Mouse (Mus musculus) granulocyte monocyte progenitor cell, adult 5-6 weeks (primary cell): ENCODE results near the gene Olfr1101. TPM values are rescaled to one million over a fixed set of nuclear protein-coding genes. Genes with fewer than 3 reads are reported as not detected.

Experiments
- ATAC-seq: replicated peaks from 2 replicates; pipeline ENCODE4 v1.8.0; 2016; ENCODE audit warnings: mild to moderate bottlenecking, moderate TSS enrichment, inconsistent platforms; ENCODE audit not compliant: poor library complexity, severe bottlenecking
- total RNA-seq, 2 experiments: library from RNA; stranded (forward) in 1 of 2; stranded (reverse) in 1 of 2; fragments of 200-712, 200-1000 nt in 1 of 2; fragments of >200 nt in 1 of 2; fragmentation: Nextera tagmentation in 1 of 2; gene quantifications; 2 replicates each; pipeline ENCODE4 v1.2.3; 2014 to 2017

Olfr1101 gene
- total RNA-seq (2014; fragmentation: Nextera tagmentation): not detected in 2 replicates
- total RNA-seq (2017): not detected in 2 replicates

DNA sequence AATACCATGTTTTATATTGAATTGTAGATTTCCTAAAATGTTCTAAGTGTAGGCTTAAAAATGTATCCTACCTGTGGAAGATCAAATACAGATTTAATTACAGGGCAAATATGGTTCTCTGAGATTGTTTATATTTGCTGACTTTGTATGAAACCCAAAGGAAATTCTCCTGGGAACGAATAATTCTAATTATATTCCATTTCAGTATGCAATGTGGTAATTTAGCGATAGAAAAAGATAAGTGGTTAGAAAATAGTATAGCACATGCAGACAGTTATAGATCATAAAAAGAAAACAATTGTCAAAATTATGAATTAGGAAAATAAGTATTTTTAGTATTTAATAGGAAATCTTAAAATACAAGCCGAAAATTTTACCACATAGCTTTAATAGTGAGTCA, at the start of gene Olfr1101:
Olfr1101 (minus strand) TSS at position 101 of the 400 bp plus-strand sequence.
- ATAC-seq: no peak

DNA sequence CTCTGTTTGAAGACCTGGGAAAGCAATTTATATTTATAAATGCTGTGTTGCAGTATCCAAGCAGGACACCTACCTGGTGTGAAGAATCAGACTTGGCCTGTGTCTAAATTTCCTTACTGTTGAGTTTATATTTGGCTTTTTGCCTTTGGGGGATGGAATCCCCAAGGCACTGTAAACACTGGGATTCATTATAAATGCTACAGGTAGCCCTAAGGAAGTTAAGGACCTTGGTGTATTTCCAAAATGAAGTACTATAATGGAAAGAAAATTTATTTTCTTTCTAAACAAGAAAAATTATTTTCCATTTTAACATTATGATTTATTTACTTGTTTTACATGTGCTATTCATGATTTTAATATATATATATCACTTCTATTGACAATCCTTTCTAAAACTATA, 45.4 kb upstream of the Olfr1101 start, which contains the start of gene Olfr1105:
Olfr1105 (minus strand) TSS at position 101 of the 400 bp plus-strand sequence.
- ATAC-seq: no peak

DNA sequence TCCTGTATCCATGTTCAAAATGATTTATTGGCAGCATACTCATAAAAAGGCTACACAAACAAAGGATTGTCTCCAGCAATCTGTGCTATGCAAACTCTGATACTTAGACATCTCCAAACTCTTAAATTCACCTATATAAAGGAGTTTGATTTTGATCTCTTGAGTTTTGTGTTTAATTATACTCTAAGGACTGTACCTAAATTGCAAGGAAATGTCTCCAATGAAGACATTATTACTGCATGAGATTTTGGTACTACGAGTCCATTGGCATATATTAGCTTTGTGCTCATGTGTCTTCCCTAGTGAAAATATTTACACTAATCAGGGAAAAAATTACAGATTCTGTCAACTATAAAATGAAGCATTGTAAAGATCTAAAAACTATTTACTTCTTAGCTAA, 36.0 kb upstream of the Olfr1101 start, which contains the start of gene Olfr1104:
Olfr1104 (minus strand) TSS at position 101 of the 400 bp plus-strand sequence.
- no peak for ATAC-seq

DNA sequence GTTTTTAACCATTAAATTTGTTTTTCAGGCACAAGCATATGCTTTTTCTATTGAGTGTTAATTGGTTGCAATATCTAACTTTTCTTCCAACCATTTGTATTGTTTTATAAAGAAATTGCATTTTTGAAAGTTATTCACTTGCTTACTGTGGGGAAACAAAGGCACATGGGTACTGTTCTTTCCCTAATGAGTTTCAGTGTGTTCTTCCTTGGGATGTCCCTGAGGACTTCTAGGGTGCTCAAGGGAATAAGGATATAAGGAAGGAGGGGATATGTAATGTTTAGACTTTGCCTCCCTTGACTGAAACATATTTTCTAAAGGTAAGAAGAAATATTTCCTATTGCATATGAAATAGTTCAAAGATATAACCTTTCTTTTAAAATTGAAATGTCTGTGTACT, 7.1 kb upstream of the Olfr1101 start, which contains the start of gene Olfr1102:
Olfr1102 (plus strand) TSS at position 301 of the 400 bp plus-strand sequence.
- ATAC-seq: no peak

DNA sequence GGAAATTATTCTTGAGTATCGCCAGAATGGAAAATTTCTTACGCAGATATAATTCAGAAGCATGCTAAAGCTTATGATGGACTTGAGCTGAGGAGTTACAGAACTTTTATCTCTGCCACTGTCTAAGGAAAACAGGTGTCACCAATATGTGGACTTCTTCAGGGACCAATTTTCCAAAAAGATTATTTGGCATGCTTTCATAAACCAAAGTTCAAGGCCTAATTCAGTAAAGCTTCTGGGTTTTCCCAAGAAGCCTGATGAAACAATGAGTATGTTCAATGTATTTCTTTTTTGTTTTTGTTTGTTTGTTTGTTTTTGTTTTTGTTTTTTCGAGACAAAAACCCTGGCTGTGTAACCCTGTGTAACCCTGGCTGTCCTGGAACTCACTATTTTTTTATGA, 11.2 kb downstream of the Olfr1101 start, which contains the start of gene Olfr1100:
Olfr1100 (minus strand) TSS at position 101 of the 400 bp plus-strand sequence.
- ATAC-seq: no peak

DNA sequence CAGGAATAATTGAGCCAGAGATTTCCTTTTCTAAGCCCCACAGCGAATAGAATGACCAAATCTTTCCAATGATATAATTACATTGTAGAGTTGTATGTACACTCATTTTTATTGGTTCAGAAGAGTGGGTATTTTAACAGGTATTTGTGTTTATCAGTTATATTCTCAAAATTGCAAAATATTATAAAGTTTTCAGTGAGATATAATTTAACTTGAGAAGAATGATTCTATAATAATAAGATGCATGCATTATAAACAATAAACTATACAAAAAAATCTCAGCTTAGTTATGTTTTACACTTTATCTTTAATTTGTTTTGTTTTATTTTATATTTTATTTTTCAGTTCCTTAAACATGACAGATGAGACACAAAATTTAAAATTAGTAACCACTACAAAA, 30.4 kb downstream of the Olfr1101 start, which contains the start of gene Olfr1099:
Olfr1099 (minus strand) TSS at position 101 of the 400 bp plus-strand sequence.
- no peak for ATAC-seq

Other genes with a start within 250 kb of the Olfr1101 start
- gene Olfr1090, start 232.2 kb downstream of the Olfr1101 start, total RNA-seq (2014; fragmentation: Nextera tagmentation): not detected in 2 replicates
- gene Olfr1090, start 232.2 kb downstream of the Olfr1101 start, total RNA-seq (2017): not detected in 2 replicates
- not detected in 2 replicates for gene Olfr1093, start 208.7 kb downstream of the Olfr1101 start, total RNA-seq (2014; fragmentation: Nextera tagmentation)
- not detected in 2 replicates for gene Olfr1093, start 208.7 kb downstream of the Olfr1101 start, total RNA-seq (2017)
- not detected in 2 replicates for gene Olfr141, start 181.2 kb downstream of the Olfr1101 start, total RNA-seq (2014; fragmentation: Nextera tagmentation)
- not detected in 2 replicates for gene Olfr141, start 181.2 kb downstream of the Olfr1101 start, total RNA-seq (2017)
- gene Olfr1094, start 166.6 kb downstream of the Olfr1101 start, total RNA-seq (2014; fragmentation: Nextera tagmentation): not detected in 2 replicates
- gene Olfr1094, start 166.6 kb downstream of the Olfr1101 start, total RNA-seq (2017): not detected in 2 replicates
- gene Olfr1095, start 139.5 kb downstream of the Olfr1101 start, total RNA-seq (2014; fragmentation: Nextera tagmentation): not detected in 2 replicates
- not detected in 2 replicates for gene Olfr1095, start 139.5 kb downstream of the Olfr1101 start, total RNA-seq (2017)
- not detected in 2 replicates for gene Gm13723, start 116.4 kb downstream of the Olfr1101 start, total RNA-seq (2014; fragmentation: Nextera tagmentation)
- not detected in 2 replicates for gene Gm13723, start 116.4 kb downstream of the Olfr1101 start, total RNA-seq (2017)
- gene Olfr1097, start 99.0 kb downstream of the Olfr1101 start, total RNA-seq (2014; fragmentation: Nextera tagmentation): not detected in 2 replicates
- gene Olfr1097, start 99.0 kb downstream of the Olfr1101 start, total RNA-seq (2017): not detected in 2 replicates
- gene Olfr1098, start 66.7 kb downstream of the Olfr1101 start, total RNA-seq (2014; fragmentation: Nextera tagmentation): not detected in 2 replicates
- gene Olfr1098, start 66.7 kb downstream of the Olfr1101 start, total RNA-seq (2017): not detected in 2 replicates
- not detected in 2 replicates for gene Olfr1099, start 30.5 kb downstream of the Olfr1101 start, total RNA-seq (2014; fragmentation: Nextera tagmentation)
- gene Olfr1099, start 30.5 kb downstream of the Olfr1101 start, total RNA-seq (2017): not detected in 2 replicates
- gene Olfr1100, start 11.3 kb downstream of the Olfr1101 start, total RNA-seq (2014; fragmentation: Nextera tagmentation): not detected in 2 replicates
- gene Olfr1100, start 11.3 kb downstream of the Olfr1101 start, total RNA-seq (2017): not detected in 2 replicates
- gene Olfr1102, start 7.2 kb upstream of the Olfr1101 start, total RNA-seq (2014; fragmentation: Nextera tagmentation): not detected in 2 replicates
- gene Olfr1102, start 7.2 kb upstream of the Olfr1101 start, total RNA-seq (2017): not detected in 2 replicates
- gene Olfr1104, start 35.9 kb upstream of the Olfr1101 start, total RNA-seq (2014; fragmentation: Nextera tagmentation): not detected in 2 replicates
- gene Olfr1104, start 35.9 kb upstream of the Olfr1101 start, total RNA-seq (2017): not detected in 2 replicates
- gene Olfr1105, start 45.3 kb upstream of the Olfr1101 start, total RNA-seq (2014; fragmentation: Nextera tagmentation): not detected in 2 replicates
- not detected in 2 replicates for gene Olfr1105, start 45.3 kb upstream of the Olfr1101 start, total RNA-seq (2017)
- not detected in 2 replicates for gene Olfr1106, start 61.1 kb upstream of the Olfr1101 start, total RNA-seq (2014; fragmentation: Nextera tagmentation)
- gene Olfr1106, start 61.1 kb upstream of the Olfr1101 start, total RNA-seq (2017): not detected in 2 replicates
- gene Olfr1107, start 84.6 kb upstream of the Olfr1101 start, total RNA-seq (2014; fragmentation: Nextera tagmentation): not detected in 2 replicates
- not detected in 2 replicates for gene Olfr1107, start 84.6 kb upstream of the Olfr1101 start, total RNA-seq (2017)
- not detected in 2 replicates for gene Olfr1109, start 104.8 kb upstream of the Olfr1101 start, total RNA-seq (2014; fragmentation: Nextera tagmentation)
- gene Olfr1109, start 104.8 kb upstream of the Olfr1101 start, total RNA-seq (2017): not detected in 2 replicates
- not detected in 2 replicates for gene Olfr259, start 123.3 kb upstream of the Olfr1101 start, total RNA-seq (2014; fragmentation: Nextera tagmentation)
- gene Olfr259, start 123.3 kb upstream of the Olfr1101 start, total RNA-seq (2017): not detected in 2 replicates
- gene Olfr1110, start 149.1 kb upstream of the Olfr1101 start, total RNA-seq (2014; fragmentation: Nextera tagmentation): not detected in 2 replicates
- gene Olfr1110, start 149.1 kb upstream of the Olfr1101 start, total RNA-seq (2017): not detected in 2 replicates
- not detected in 2 replicates for gene Olfr1111, start 161.4 kb upstream of the Olfr1101 start, total RNA-seq (2014; fragmentation: Nextera tagmentation)
- gene Olfr1111, start 161.4 kb upstream of the Olfr1101 start, total RNA-seq (2017): not detected in 2 replicates
- not detected in 2 replicates for gene Olfr1112, start 196.6 kb upstream of the Olfr1101 start, total RNA-seq (2014; fragmentation: Nextera tagmentation)
- not detected in 2 replicates for gene Olfr1112, start 196.6 kb upstream of the Olfr1101 start, total RNA-seq (2017)
- gene Olfr1113, start 217.7 kb upstream of the Olfr1101 start, total RNA-seq (2014; fragmentation: Nextera tagmentation): not detected in 2 replicates
- not detected in 2 replicates for gene Olfr1113, start 217.7 kb upstream of the Olfr1101 start, total RNA-seq (2017)